Mouse (Mus musculus) midbrain, postnatal 0 days (tissue): ENCODE results near the gene Cldn19. TPM values are rescaled to one million over a fixed set of nuclear protein-coding genes. Genes with fewer than 3 reads are reported as not detected.
"Not testable (repeated sequence)": the region's sequence is repeated elsewhere in the genome, so short reads cannot be mapped to it uniquely, and the experiment has no call there.

Experiments
- ATAC-seq: fragments of 200-750 bp; cut with Nextera tagmentation; 2 replicates; pipeline ENCODE4 v1.8.0; 2017; ENCODE audit warnings: moderate number of reproducible peaks, mild to moderate bottlenecking, moderate TSS enrichment, moderate library complexity; ENCODE audit not compliant: low FRiP score
- DNase-seq: peaks from one replicate; pipeline ENCODE4 v3.0.0-alpha.2; 2015; ENCODE audit warnings: low spot score
- H3K27ac ChIP-seq: fragments of 300-500 bp; sonication (generic); 2 replicates; pipeline ENCODE4 v1.5.1; 2014; ENCODE audit warnings: low read depth, mild to moderate bottlenecking, low read length, mixed read lengths
- H3K27me3 ChIP-seq: fragments of 300-500 bp; sonication (generic); 2 replicates; pipeline ENCODE4 v1.6.1; 2014; ENCODE audit warnings: low read length, control low read depth, mixed read lengths; ENCODE audit not compliant: insufficient read depth
- H3K36me3 ChIP-seq: fragments of 300-500 bp; sonication (generic); 2 replicates; pipeline ENCODE4 v1.6.1; 2014; ENCODE audit warnings: low read length, control low read depth, mixed read lengths; ENCODE audit not compliant: insufficient read depth
- H3K4me1 ChIP-seq: fragments of 300-500 bp; sonication (generic); 2 replicates; pipeline ENCODE4 v1.6.1; 2014; ENCODE audit warnings: mild to moderate bottlenecking, control low read depth, antibody characterized with exemption, low read length, mixed read lengths; ENCODE audit not compliant: insufficient read depth
- H3K4me2 ChIP-seq: fragments of 300-500 bp; sonication (generic); 2 replicates; pipeline ENCODE4 v1.6.1; 2014; ENCODE audit warnings: low read depth, mild to moderate bottlenecking, low read length, mixed read lengths; ENCODE audit not compliant: poor library complexity, severe bottlenecking
- H3K4me3 ChIP-seq: fragments of 300-500 bp; sonication (generic); 2 replicates; pipeline ENCODE4 v1.5.1; 2014; ENCODE audit warnings: low read depth, mild to moderate bottlenecking, low read length, moderate library complexity
- H3K9ac ChIP-seq: fragments of 300-500 bp; sonication (generic); replicated peaks from 2 replicates; pipeline ENCODE4 v1.6.1; 2014; ENCODE audit warnings: mild to moderate bottlenecking, low read length, moderate library complexity, mixed read lengths; ENCODE audit not compliant: poor library complexity, severe bottlenecking
- H3K9me3 ChIP-seq: fragments of 300-500 bp; sonication (generic); 2 replicates; pipeline ENCODE4 v1.6.1; 2016; ENCODE audit warnings: low read length, control low read depth
- CTCF ChIP-seq: IDR thresholded peaks from 2 replicates; pipeline ENCODE4 v1.5.1; 2016; ENCODE audit warnings: antibody characterized with exemption, mild to moderate bottlenecking
- WGBS: fragments of 180-500 bp; shearing (Covaris S2); extraction: QIAGEN DNeasy Blood & Tissue Kit; methylation state at CpG from one replicate; pipeline ENCODE4 v1.1.7; 2014; 5-methylcytosine and 5-hydroxymethylcytosine counted together
- polyA plus RNA-seq: library from polyadenylated mRNA; unstranded; fragments of >200 nt; fragmentation: Nextera tagmentation; extraction: Ambion mirVana; gene quantifications from 2 replicates; pipeline ENCODE4 v1.2.1, GENCODE M21; 2015
- total RNA-seq: library from RNA; depleted of rRNA; stranded (reverse); fragments of >200 nt; gene quantifications from 2 replicates; pipeline ENCODE4 v1.2.3, GENCODE M21; 2014

Cldn19 gene
- total and polyA plus RNA-seq, 2 experiments from 2014 or later = 0.75 to 2.7 TPM

DNA sequence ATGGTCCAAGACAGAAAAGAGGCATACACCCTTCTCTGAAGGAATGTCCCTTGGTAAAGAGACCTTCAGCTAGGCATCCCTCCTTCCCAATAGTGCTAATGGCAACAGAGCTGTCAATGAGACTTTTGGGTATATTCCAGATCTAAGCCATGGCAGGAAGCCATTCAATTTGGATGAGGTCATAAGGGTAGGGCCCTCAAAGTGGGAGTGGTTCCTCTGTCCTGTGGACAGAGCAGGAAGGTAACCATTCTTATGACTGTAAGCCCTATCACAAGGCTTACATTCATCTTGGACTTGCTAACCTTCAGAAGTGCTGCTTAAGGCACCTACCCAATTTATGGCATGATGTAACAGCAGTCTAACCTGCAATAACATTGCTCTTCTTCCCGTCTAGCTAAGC lies 19.4 kb downstream of the Cldn19 start:
- no peaks in the 10 kb centered on the region for H3K4me1 ChIP-seq
- 84% methylated on average over 1 of the region's 1 CpGs for WGBS
- H3K9me3 ChIP-seq = no peaks in the 10 kb centered on the region
- no peaks in the 10 kb centered on the region for H3K27me3 ChIP-seq
- H3K4me2 ChIP-seq = no peak overlapping the region
- DNase-seq = no peak
- no peak overlapping the region for H3K9ac ChIP-seq
- no peak for ATAC-seq
- H3K4me3 ChIP-seq = no peak overlapping the region
- H3K27ac ChIP-seq = no peak overlapping the region
- no peak for TF ChIP-seq CTCF
- H3K36me3 ChIP-seq = peaks cover 48% of the 10 kb centered on the region

- no peaks in the 10 kb centered on the region for H3K9me3 ChIP-seq
- whole genome bisulfite sequencing = 78% methylated on average over 2 of the region's 2 CpGs
- ATAC-seq (no peak), DNase-seq (no peak)
- no peaks in the 10 kb centered on the region for H3K27me3 ChIP-seq
- H3K9ac ChIP-seq = no peak overlapping the region
- H3K4me3 ChIP-seq = no peak overlapping the region
- H3K4me1 ChIP-seq = no peaks in the 10 kb centered on the region
- peaks cover 48% of the 10 kb centered on the region for H3K36me3 ChIP-seq
- no peak overlapping the region for H3K4me2 ChIP-seq
- no peak for TF ChIP-seq CTCF
- no peak overlapping the region; the same call in 1 of the 2 replicates for H3K27ac ChIP-seq
These were observed 20.0 kb downstream of the Cldn19 start for GRCm38 (mm10) chr4:119275226-119275625.

- DNase-seq = no peak
- Histone ChIP-seq H3K36me3 (peaks cover 46% of the 10 kb centered on the region), H3K4me3 (no peak overlapping the region), H3K9me3 (no peaks in the 10 kb centered on the region), H3K4me2 (no peak overlapping the region), H3K9ac (no peak overlapping the region), H3K4me1 (no peaks in the 10 kb centered on the region), H3K27me3 (no peaks in the 10 kb centered on the region), H3K27ac (no peak overlapping the region)
- TF ChIP-seq CTCF = no peak
- WGBS = 66% methylated on average over 2 of the region's 2 CpGs
- ATAC-seq = no peak
These were observed 20.5 kb downstream of the Cldn19 start for GRCm38 (mm10) chr4:119275726-119276125.

DNA sequence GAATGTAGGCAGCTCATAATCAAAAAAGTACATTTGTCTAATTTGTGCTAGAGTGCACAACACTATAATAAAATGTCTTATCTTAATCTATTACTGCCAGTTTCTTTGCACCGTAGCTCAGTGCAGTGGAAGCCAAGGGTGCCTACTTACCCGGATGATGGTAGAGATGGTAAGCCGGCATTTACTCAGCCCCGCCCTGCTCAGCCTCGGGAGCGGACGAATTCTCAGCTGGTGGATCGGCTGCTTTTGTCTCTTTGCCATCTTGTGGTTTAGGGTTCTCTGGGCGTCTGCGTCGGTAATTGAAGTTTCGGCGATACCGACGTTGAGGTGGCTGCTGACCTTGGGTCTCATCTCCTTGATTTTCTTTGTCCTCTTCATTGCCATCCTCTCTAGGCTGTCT lies 23.6 kb downstream of the Cldn19 start:
- not testable (repeated sequence) for ATAC-seq, H3K9me3 ChIP-seq, DNase-seq, H3K4me3 ChIP-seq, H3K27ac ChIP-seq, H3K4me2 ChIP-seq, H3K9ac ChIP-seq, H3K27me3 ChIP-seq, H3K4me1 ChIP-seq
- 88% methylated on average over 15 of the region's 15 CpGs for WGBS
- peaks cover 53% of the 10 kb centered on the region for H3K36me3 ChIP-seq

DNA sequence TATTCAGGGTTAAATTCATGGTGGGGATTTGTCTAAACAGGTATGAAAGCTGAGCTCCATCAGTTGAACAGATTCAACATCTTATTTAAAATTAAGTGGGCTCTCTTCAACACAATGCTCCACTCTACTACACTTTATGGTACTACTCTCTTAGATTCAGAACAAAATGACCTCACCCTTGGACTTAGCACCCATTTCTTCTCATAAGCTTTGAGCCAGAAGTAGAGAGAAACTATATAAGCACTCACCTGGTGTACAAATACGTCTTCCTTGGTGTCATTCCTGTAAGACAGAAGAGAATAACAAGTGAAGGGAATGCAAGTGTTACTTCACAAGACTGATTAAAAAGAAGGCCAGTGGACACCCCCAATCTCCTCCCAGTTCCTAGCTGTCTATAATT lies 29.6 kb downstream of the Cldn19 start:
- Histone ChIP-seq H3K4me1 (no peaks in the 10 kb centered on the region), H3K4me3 (no peak overlapping the region), H3K4me2 (no peak overlapping the region), H3K9ac (no peak overlapping the region), H3K27ac (no peak overlapping the region), H3K9me3 (no peaks in the 10 kb centered on the region), H3K27me3 (no peaks in the 10 kb centered on the region), H3K36me3 (peaks cover 23% of the 10 kb centered on the region)
- ATAC-seq = no peak
- whole genome bisulfite sequencing = 83% methylated on average over 1 of the region's 1 CpGs
- no peak for TF ChIP-seq CTCF
- DNase-seq = no peak

- no peak for TF ChIP-seq CTCF
- Histone ChIP-seq H3K4me3 (no peak overlapping the region), H3K4me1 (no peaks in the 10 kb centered on the region), H3K27ac (no peak overlapping the region), H3K27me3 (no peaks in the 10 kb centered on the region), H3K4me2 (no peak overlapping the region), H3K9ac (no peak overlapping the region), H3K36me3 (peaks cover 23% of the 10 kb centered on the region), H3K9me3 (no peaks in the 10 kb centered on the region)
- DNase-seq = no peak
- ATAC-seq = no peak
- 85% methylated on average over 2 of the region's 2 CpGs for WGBS
These were observed 30.1 kb downstream of the Cldn19 start for GRCm38 (mm10) chr4:119285336-119285735.
